Mouse (Mus musculus): ENCODE measurements around the gene Sh2d4b.

Gene Sh2d4b

GRCm38 (mm10) chr14:40905813-40906212 lies 12.7 kb upstream of the Sh2d4b start:
- no peak for DNase-seq

DNA sequence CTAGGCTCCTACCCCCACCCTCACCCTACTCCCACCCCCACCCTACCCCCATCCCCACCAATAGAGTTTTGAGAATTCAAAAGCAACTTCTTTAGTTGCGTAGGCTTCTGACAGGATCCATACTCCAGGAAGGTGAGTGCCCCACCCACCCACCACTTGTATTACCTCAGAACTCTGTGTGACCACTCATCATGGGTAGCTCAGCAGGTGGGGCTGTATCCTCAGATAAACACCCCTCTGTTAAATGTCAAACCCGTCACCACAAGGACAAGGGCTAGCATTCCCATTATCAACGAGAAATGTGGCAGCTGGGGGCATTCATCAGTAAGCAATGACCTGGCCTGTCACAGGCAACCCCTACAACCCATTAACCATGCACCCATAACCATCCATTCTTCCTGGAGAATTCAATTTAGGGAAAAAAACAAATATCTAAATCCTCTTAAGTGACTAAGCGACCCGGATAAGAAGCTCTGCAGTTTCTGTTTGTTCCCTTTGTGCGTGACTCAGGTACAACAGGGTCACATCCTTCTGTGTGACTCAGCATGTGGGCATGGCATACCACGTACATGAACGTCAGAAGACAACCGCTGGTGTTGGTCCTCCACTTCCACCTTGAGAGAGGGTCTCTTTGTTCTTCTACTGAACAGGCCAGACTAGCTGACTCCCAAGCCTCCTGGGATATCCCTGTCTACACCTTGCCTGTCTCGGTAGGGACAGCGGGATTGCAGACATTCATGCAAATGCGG lies 9.4 kb upstream of the Sh2d4b start:
- peak; percentile 84 for DNase-seq

DNA sequence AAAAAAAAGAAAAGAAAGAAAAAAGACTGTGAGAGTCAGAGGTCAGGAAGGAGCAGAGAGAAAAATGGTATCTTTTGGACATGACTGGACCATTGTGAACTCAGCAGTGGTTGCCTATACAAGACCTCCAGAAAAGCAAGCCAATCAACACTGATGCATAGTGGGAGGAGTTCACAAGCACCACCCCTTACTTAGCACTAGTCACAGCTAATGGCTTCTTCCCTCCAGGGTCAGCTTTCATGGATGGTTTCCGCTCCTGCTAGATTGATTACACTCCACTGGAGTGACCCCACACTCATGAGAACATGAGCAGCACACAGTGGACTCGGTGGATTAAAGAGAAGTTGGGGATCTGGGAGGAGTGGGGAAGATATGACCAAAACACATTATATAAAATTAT lies 7.2 kb upstream of the Sh2d4b start:
- peak; percentile 46 for DNase-seq

GRCm38 (mm10) chr14:40897916-40898315 lies 4.8 kb upstream of the Sh2d4b start:
- DNase-seq = peak; percentile 60

DNA sequence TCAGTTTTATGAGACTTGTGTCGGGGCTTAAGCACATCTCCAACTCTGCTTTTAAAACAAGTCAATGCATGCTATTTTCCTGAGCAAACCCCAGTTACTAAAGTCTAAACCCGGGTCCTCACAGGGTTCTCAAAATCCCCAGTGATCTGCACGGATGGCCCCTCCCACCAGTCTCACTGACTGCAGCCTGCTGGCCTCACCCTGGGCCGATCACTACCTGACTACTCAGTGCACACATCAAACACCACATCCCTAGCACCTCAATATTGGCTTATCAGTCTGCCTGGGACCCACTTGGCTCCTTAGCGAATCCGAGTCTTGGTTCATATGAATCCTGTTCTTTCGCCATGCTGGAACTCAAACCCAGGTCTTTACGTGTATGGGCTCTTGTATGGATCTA lies 2.6 kb upstream of the Sh2d4b start:
- DNase-seq = peak; percentile 80

- peak; percentile 97 for DNase-seq
Measured at GRCm38 (mm10) chr14:40894576-40895247, 1.6 kb upstream of the Sh2d4b start.

- peak; percentile 89 for DNase-seq
Measured at GRCm38 (mm10) chr14:40893884-40894283, 818 bp upstream of the Sh2d4b start.

GRCm38 (mm10) chr14:40892326-40892825 lies 690 bp downstream of the Sh2d4b start:
- peak; percentile 75 for DNase-seq

- DNase-seq = peak; percentile 81
Measured at GRCm38 (mm10) chr14:40891506-40891905, 1.6 kb downstream of the Sh2d4b start.

GRCm38 (mm10) chr14:40889704-40890103 lies 3.4 kb downstream of the Sh2d4b start:
- DNase-seq = peak; percentile 98

GRCm38 (mm10) chr14:40889181-40889580 lies 3.9 kb downstream of the Sh2d4b start:
- peak; percentile 91 for DNase-seq

DNA sequence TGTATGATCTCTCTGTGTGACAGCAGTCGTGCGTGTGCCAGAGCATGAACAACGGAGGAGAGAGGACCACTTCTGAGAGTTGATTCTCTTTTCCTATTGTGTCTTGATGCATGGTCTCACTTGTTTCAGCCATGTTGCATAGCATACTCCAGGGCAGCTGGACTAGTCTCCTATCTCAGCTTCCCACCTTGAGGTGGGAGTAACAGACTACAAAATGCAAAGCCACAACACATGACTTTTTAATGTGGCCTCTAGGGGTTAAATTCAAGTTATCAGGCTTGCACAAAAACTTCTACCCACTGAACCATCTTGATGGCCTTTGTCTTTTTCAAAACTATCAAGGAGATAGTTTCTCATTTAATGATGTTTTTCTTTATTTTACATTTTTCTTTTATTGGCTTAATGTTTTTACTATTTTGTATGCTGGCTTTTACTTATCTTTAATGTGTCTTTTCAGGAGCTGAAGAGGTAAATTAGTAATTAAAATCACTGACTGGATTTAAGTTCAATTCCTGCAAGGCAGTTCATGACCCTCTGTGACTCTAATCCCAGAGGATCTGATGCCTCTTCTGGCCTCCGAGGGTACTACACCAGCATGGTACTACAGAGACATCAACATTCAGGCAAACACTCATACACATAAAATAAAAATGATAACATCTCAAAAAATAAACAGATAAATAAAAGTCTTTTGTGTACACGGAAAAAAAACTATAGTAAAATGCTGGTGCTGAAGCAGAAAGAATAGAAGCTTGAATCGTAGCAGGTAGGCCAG lies 6.5 kb downstream of the Sh2d4b start:
- peak; percentile 71 for DNase-seq

DNA sequence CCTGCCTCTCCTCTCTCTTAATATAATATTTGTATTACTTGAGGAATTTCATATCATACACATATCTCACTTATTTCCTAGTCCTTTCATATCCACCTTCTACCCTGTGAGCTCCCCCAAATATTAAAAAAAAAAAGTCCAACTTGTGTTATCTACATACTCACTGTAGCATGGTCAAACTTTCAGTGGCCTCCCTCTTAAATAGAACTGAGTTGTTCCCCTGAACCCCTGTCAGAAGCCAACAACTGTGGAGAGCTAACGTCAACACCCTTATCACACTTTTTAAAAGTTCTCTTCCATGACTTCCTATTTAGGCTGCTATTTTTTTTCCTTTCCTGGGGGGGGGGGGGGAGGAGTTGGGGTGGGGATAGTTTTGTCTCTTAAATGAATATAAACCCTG lies 7.3 kb downstream of the Sh2d4b start:
- DNase-seq = no peak

DNA sequence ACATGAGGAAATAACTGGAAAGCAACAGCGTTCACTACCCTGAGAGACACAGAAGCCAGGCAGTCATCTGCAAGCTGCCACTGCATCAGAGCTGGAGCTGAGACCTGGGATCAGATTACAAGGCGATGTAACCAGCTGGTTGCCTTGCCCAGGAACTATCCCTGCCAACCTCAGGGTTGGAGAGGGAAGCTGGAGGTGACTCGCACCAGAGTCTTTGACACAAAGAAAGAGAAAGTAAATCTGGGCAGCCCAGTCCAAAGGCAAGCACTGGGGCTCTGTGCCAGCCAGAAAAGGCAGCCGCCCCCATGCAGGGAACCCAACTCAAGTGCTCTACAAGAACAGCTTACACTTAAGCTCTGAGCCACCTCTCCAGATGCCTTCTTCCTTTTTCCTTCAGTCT lies 7.8 kb downstream of the Sh2d4b start:
- DNase-seq = peak; percentile 90

GRCm38 (mm10) chr14:40874565-40874964 lies 18.5 kb downstream of the Sh2d4b start:
- DNase-seq = peak; percentile 64

DNA sequence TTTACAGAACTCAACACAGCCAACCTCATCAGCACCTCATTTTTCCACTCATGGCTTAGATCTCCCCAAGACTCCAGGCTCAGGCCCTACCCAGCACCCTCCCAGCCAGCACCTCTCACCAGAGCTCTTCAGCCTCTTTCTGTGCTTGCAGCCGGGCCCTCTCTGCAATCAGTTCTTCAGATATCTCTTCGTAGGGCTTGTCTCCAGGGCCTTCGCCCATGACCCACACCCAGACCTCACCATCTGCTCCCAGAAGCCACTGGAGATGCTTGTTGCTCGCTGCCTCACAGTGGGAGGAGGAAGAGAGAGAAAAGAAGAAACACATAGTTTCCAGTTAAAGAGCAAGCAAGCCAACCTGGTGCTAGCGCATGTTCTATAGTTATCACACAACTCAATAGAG lies 19.1 kb downstream of the Sh2d4b start:
- peak; percentile 90 for DNase-seq

DNA sequence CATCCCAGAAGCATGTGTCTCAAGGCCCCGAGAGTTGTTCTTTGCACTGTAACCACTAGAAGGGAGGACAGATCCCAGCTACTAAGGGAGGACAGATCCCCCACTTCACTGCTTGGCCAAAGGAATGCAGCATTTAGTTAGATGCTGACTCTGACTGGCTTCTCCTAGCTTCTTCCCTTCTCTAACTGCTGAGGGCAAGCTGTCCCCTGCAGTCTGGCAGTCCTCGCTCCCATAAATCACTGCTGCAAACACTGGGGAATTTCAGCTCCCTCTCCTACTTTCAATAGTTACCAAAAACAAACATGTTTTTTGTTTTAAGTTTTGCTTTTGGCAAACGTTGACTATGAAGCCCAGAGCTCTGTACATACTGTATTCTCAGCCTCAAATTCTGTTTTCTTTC lies 22.5 kb downstream of the Sh2d4b start:
- DNase-seq = peak; percentile 86

DNA sequence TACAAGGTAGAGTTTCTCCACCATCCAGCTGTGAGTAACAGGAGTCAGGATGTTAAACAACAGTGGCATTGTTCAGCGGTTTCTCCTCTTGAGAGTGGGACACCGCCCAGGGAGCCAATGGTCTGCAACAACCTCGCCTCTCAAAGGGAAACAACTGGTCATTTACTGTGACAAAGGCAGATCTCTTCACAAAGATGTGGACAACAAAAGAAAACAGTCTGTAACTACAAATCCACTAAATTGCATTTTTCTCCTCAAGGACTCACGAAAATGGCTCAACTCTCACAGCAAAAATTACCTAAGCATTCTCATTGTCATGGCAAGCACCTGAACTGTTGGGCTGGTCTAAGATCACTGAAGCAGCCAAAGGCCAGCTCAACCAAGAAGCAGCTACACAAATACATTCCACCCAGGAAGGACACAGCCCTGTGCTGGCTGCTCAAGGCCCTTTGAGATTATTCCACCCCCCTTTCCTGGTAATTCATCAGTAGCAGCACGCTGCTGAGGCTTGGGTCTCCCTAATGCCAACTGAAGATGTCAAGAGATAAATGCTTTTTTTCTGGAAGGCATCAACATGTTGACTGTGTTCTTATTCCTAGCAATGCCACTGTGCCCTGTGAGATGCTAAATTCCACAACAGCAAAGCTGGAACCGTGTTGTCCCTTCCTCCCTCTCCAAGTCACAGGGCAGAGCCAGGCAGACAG lies 28.1 kb downstream of the Sh2d4b start:
- peak; percentile 72 for DNase-seq

DNA sequence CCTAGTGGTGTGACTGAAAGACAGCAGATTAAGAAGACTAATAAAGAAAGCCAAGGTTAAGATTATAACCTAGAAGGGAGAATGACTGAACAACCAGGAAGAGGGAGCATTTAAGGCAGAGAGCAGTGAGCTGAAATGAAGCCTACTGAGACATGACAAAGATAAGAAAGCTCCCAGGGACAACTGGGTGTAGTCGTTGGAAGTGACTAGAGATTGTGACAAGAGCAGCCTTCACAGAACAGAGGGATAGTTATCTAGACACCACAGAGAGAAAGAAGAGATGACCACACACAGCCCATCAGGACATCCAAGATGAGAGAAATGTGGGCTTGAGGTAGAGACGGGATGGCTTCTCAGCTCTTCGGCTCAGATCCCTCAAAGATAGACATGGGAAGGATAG lies 29.4 kb downstream of the Sh2d4b start:
- DNase-seq = peak; percentile 57

DNA sequence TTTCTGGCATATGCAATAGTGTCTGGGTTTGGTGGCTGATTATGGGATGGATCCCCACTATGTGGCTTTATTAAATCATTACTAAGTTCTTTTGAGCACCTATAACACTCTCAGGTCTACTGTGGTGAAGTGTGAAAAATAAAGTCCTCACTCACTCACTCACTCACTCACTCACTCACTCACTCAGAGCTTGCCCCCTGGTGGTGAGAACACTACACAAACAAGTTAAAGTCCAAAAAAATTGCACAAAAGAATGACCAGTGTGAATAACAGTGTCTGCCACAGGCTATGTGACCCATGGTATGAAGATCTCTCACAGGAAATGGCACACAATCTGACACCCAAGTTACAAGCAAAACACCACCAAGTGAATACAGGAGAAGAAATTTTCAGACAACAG lies 30.0 kb downstream of the Sh2d4b start:
- DNase-seq = peak; percentile 25

DNA sequence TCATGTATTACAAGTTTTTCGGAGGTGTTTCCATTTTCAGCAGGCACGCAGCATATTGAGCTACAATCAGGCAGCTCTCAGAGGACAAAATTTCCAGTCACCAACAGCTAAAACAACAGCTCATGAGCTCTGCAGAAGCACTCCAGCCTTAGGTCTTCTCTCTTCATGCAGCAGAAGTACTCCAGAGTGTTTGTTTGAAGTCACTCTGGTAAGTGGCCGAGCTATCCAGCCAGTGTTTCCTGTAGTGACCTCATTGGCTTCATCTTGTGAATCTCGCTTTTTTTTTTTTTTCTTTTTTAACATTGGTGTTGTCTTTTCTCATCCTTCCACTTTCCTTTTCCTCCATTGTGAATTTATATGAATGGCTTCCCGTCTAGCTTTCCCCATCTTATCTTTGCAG lies 40.1 kb downstream of the Sh2d4b start:
- DNase-seq = peak; percentile 54

DNA sequence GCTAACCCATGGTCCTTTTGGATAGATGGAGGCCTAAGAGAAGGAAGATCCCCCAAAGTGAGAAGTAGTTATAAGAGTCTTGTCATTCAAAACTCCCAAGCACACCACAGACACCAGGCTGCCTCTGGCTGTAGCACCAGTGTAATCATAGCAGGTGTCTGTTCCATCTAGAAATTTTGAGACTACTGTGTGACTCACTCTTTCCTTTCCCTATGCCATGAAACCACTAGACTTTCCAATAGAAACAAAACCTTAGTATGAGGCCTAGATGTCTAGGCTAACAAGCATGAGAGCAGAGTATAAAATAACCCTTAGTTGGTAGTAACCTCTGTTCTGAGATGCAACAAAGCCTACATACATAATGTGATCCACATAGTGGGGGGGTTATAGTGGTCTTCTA lies 55.7 kb downstream of the Sh2d4b start:
- no peak for DNase-seq

DNA sequence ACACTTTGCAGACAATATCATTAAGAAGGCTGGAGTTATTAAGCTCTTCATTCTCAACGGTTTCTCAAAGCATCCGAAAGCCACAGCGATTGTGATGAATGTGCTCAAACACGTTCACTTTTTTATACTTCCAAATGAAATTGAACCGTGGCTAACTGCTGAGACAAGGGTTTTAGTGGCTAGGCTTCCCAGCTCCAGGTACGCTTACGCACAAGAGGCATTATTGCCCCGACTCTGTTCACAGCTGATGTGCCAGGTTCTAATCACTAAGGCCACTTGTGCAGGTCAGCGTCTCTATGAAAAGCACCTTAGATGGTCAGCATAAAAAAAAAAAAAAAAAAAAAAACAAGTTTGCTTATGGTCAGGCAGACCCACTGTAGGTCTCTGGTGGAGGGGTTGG lies 62.6 kb downstream of the Sh2d4b start:
- DNase-seq = peak; percentile 82
